Mouse (Mus musculus) midbrain, embryonic 14.5 days (tissue): ENCODE data around the gene Larp4. TPM values are rescaled to one million over a fixed set of nuclear protein-coding genes. Genes with fewer than 3 reads are reported as not detected.

Experiments used
- ATAC-seq: fragments of 200-750 bp; cut with Nextera tagmentation; 2 replicates; pipeline ENCODE4 v1.8.0; 2017; ENCODE audit warnings: moderate number of reproducible peaks, moderate library complexity; ENCODE audit not compliant: low FRiP score, low TSS enrichment
- DNase-seq: peaks from one replicate; pipeline ENCODE4 v3.0.0-alpha.2; 2015
- H3K27ac ChIP-seq: fragments of 300-500 bp; sonication (generic); replicated peaks from 2 replicates; pipeline ENCODE4 v1.5.1; 2014; ENCODE audit warnings: mild to moderate bottlenecking, low read depth, low read length, moderate library complexity
- H3K27me3 ChIP-seq: fragments of 300-500 bp; sonication (generic); 2 replicates; pipeline ENCODE4 v1.6.1; 2014; ENCODE audit warnings: low read length, control low read depth, mixed read lengths; ENCODE audit not compliant: control insufficient read depth, insufficient read depth
- H3K36me3 ChIP-seq: fragments of 300-500 bp; sonication (generic); 2 replicates; pipeline ENCODE4 v1.6.1; 2014; ENCODE audit warnings: low read length, control low read depth; ENCODE audit not compliant: control insufficient read depth, insufficient read depth
- H3K4me1 ChIP-seq: fragments of 300-500 bp; sonication (generic); 2 replicates; pipeline ENCODE4 v1.6.1; 2014; ENCODE audit warnings: mild to moderate bottlenecking, antibody characterized with exemption, low read length, control low read depth; ENCODE audit not compliant: control insufficient read depth, insufficient read depth
- H3K4me2 ChIP-seq: fragments of 300-500 bp; sonication (generic); 2 replicates; pipeline ENCODE4 v1.6.1; 2014; ENCODE audit warnings: mild to moderate bottlenecking, low read length, moderate library complexity
- H3K4me3 ChIP-seq: fragments of 300-500 bp; sonication (generic); replicated peaks from 2 replicates; pipeline ENCODE4 v1.5.1; 2014; ENCODE audit warnings: low read depth, low read length
- H3K9ac ChIP-seq: fragments of 300-500 bp; sonication (generic); replicated peaks from 2 replicates; pipeline ENCODE4 v1.6.1; 2014; ENCODE audit warnings: mild to moderate bottlenecking, low read length, moderate library complexity
- H3K9me3 ChIP-seq: fragments of 300-500 bp; sonication (generic); 2 replicates; pipeline ENCODE4 v1.6.1; 2016; ENCODE audit warnings: low read length, control low read depth, mixed read lengths; ENCODE audit not compliant: control insufficient read depth
- WGBS: fragments of 180-500 bp; shearing (Covaris S2); extraction: QIAGEN DNeasy Blood & Tissue Kit; methylation state at CpG from one replicate; pipeline ENCODE4 v1.1.7; 2014; 5-methylcytosine and 5-hydroxymethylcytosine counted together
- polyA plus RNA-seq: library from polyadenylated mRNA; unstranded; fragments of >200 nt; fragmentation: Nextera tagmentation; extraction: Ambion mirVana; gene quantifications from 2 replicates; pipeline ENCODE4 v1.2.1, GENCODE M21; 2014

Gene Larp4
- polyA plus RNA-seq, 1 experiment from 2014 or later = 28.6 TPM

DNA sequence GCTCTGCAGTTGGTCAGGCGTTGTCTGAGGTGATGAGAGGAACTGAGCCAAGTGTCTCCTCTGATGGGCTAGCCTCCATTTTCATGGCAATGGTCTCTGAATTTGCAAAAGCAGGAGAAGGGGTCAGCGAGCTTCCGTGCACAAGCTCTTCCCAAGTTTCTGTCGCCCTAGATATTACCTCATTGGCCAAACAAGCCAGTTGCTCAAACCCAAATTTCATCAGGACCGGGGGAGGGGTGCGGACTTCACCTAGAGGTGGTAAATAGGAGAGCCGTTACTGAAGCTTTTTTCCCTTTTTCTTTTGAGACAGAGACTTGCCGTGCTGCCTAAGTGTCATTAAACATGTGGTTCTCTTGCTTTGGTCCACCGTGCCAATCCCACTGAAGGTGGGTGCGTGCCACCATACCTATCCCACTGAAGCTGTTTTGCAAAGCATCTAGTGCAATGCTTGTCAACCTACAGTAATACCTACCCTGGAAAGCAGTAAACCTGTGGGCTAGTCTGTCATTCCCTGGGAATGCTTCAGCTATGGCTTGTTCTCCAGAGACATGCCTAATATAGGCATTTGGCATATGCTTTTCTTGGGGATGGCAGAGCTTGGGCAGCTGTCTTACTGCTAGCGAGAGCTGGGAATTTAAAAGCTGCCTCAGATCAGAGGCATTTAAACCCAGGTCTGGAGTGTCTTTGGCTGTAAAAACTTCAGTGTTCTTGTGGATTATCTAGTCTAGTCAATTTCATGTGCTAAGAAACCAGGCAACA, 55.4 kb downstream of the Larp4 start:
- ATAC-seq (no peak), DNase-seq (no peak)
- Histone ChIP-seq H3K27me3 (no peaks in the 10 kb centered on the region), H3K27ac (no peak overlapping the region), H3K4me2 (no peak overlapping the region), H3K4me1 (no peaks in the 10 kb centered on the region), H3K9ac (no peak overlapping the region), H3K4me3 (no peak overlapping the region), H3K9me3 (no peaks in the 10 kb centered on the region), H3K36me3 (no peaks in the 10 kb centered on the region)
- 84% methylated on average over 11 of the region's 11 CpGs for WGBS

DNA sequence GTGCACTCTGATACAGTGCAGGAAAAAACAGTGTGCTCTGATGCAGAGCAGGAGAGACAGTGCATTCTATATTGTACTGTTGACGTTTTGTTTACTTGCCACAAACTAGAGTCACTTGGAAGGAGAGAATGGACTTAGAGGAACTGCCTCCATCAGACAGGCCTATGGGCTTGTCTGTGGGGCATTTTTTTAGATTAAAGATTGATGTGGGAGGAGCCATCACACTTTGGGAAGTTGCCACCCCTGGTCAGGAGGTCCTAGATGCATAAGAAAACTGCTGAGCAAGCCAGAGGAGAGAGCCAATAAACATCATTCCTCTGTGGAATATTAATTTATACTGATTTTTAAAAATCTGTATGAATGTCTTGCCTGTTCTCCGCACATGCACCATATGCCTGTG, 58.3 kb downstream of the Larp4 start:
- WGBS = 82% methylated on average over 2 of the region's 2 CpGs
- no peak overlapping the region for H3K4me3 ChIP-seq

DNA sequence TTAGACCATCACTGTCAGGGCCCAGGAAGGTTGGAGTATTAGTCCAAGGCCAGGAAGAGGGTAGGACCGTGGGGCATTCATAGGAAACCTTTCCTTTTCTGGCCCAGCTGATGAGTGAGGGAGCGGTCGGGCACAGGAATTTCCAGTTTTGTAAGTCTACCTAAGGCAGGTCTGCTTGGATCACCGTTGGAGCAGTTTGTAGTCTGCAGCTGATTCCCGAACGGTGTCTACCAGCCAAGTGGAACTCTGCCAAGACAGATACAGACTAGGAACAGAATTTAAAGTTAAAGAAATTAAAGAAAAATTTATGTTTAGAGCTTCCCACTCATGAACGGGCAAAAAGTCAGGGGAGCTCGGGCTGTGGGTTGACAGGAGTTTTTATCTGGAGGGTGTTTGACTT, 59.6 kb downstream of the Larp4 start:
- 89% methylated on average over 8 of the region's 8 CpGs for WGBS
- no peak for ATAC-seq
- H3K27me3 ChIP-seq = no peaks in the 10 kb centered on the region
- no peak for DNase-seq
- no peaks in the 10 kb centered on the region for H3K36me3 ChIP-seq
- no peak overlapping the region for H3K27ac ChIP-seq
- no peak overlapping the region for H3K4me2 ChIP-seq
- H3K4me1 ChIP-seq = no peaks in the 10 kb centered on the region
- H3K9ac ChIP-seq = no peak overlapping the region
- H3K4me3 ChIP-seq = no peak overlapping the region
- H3K9me3 ChIP-seq = no peaks in the 10 kb centered on the region

More for the DNA sequence above, 58.3 kb downstream of the Larp4 start:
- no peak overlapping the region for H3K9ac ChIP-seq
- no peak for DNase-seq
- H3K4me1 ChIP-seq = no peaks in the 10 kb centered on the region
- no peak overlapping the region for H3K27ac ChIP-seq
- H3K9me3 ChIP-seq = no peaks in the 10 kb centered on the region
- H3K36me3 ChIP-seq = no peaks in the 10 kb centered on the region
- no peaks in the 10 kb centered on the region for H3K27me3 ChIP-seq
- no peak for ATAC-seq
- H3K4me2 ChIP-seq = no peak overlapping the region

DNA sequence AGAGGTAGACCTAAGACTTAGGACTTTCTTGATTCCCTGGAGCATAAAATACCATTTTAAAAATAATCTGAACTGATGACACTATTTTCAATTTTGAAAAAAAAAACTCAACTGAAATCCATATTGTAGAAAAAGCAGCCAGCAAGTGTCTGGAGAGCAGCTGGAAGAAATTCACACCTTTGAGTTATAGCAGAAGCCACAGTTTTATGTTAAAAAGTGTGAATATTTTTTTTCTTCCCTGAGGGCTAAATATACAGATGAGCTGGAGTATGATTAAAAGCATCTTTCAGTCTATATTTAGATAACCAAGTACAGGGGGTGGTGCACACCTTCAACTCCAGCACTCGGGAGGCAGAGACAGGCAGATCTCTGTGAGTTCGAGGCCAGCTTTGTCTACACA, 60.0 kb downstream of the Larp4 start:
- no peak overlapping the region for H3K9ac ChIP-seq
- 99% methylated on average over 2 of the region's 2 CpGs for WGBS
- DNase-seq (no peak), ATAC-seq (no peak)
- no peaks in the 10 kb centered on the region for H3K36me3 ChIP-seq
- H3K27me3 ChIP-seq = no peaks in the 10 kb centered on the region
- H3K4me2 ChIP-seq = no peak overlapping the region
- H3K4me3 ChIP-seq = no peak overlapping the region
- H3K9me3 ChIP-seq = no peaks in the 10 kb centered on the region
- no peak overlapping the region for H3K27ac ChIP-seq
- H3K4me1 ChIP-seq = no peaks in the 10 kb centered on the region

DNA sequence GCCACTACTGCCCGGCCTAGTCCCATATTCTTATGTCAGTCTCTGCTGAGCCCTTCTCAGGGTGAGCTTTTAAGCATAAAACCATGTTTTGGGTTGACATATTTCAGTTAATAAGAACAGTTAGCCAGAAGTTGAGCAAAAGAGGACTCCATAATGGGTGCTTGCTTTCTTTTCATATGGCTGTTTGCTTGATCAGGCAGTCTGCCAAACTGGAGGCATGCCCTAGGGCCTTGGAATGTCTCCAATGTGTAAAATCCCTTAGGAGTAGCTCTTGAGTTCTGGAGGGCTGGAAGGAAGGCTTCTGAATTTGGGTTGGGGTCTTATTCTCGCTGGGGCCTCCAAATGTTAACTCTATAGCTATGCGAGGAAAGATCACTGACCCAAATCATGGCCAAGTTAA, 62.7 kb downstream of the Larp4 start:
- ATAC-seq (no peak), DNase-seq (no peak)
- no peak overlapping the region for H3K4me2 ChIP-seq
- H3K9ac ChIP-seq = no peak overlapping the region
- no peak overlapping the region for H3K4me3 ChIP-seq
- WGBS = 90% methylated on average over 3 of the region's 3 CpGs
- H3K27ac ChIP-seq = no peak overlapping the region
- no peaks in the 10 kb centered on the region for H3K36me3 ChIP-seq
- no peaks in the 10 kb centered on the region for H3K9me3 ChIP-seq
- H3K27me3 ChIP-seq = no peaks in the 10 kb centered on the region
- no peaks in the 10 kb centered on the region for H3K4me1 ChIP-seq

DNA sequence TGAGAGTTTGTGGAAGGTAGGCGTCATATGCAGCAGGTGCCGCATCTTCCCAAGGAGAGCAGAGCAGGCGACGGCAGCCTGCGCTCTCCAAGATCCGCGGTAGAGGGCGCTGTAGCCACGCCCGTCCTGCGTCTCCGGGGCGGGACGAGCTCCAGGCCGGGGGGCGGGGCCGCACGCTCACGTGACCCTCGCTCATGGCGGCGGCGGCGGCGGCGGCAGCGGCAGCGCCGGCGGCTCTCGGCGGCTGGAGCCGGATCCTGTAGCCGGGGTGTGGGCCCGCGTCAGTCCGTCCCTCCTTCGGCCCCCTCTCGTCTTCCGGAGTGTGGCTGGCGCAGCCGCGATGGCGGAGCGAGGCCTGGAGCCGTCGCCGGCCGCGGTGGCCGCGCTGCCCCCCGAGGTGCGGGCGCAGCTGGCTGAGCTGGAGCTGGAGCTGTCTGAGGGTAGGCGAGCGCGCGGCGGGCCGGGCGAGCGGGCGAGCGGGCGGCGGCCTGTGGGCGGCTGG, 68.7 kb downstream of the Larp4 start, which contains the start of gene Dip2b:
Gene Dip2b, plus strand, starts transcription at position 195 of the 502 bp plus-strand sequence.
- ATAC-seq = peak; percentile 91
- H3K4me3 ChIP-seq = peak within 1 kb of the TSS; percentile 89
- WGBS = under 1% methylated on average over 68 of the region's 68 CpGs

DNA sequence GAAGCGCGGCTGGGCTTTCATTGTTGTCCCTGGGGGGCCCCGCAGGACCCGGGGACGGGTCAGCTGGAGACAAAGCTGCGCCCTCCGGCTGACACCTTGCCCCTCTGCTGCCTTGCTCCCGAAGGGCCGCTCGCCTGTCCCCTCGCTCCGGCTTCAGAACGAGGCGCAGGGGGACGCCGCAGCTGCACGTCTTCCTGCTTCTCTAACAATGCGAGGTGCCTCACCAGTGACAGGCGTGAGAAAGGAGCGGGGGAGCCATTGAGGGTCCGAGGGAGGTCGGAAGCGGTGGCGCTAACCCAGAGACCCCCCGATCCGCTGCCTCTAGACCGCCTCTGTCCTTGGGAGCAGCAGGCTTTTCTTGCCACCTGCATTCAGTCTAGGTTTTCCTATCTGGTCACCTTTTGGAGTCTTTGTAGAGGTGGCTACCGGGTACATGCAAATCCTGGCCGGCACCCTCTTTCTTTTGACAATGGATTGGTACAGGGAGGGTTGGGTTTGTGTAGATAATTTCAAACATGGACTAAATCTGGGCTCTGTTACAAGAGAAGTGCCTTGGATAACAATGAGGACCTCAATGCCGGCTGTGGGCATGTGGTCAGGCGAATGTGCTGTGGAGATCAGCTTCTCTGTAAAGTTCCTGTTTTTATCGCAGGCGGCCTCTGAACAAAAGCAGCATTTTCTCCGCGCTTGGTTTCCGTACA, 69.3 kb downstream of the Larp4 start:
- H3K36me3 ChIP-seq = no peaks in the 10 kb centered on the region
- H3K27me3 ChIP-seq = no peaks in the 10 kb centered on the region
- peak overlapping the region; percentile 56 for H3K4me2 ChIP-seq
- ATAC-seq = peak; percentile 9
- WGBS = under 1% methylated on average over 36 of the region's 36 CpGs
- H3K4me1 ChIP-seq = peaks cover 24% of the 10 kb centered on the region
- peak overlapping the region; percentile 98 for H3K9ac ChIP-seq
- no peaks in the 10 kb centered on the region for H3K9me3 ChIP-seq
- H3K27ac ChIP-seq = peak overlapping the region; percentile 99
- DNase-seq = peak; percentile 81
- peak overlapping the region; percentile 89 for H3K4me3 ChIP-seq

More for the DNA sequence above, 68.7 kb downstream of the Larp4 start, which contains the start of gene Dip2b:
- H3K27ac ChIP-seq = peak within 1 kb of the TSS; percentile 99
- H3K9ac ChIP-seq = peak within 1 kb of the TSS; percentile 98
- no peaks in the 10 kb centered on the region for H3K27me3 ChIP-seq
- H3K36me3 ChIP-seq = no peaks in the 10 kb centered on the region
- no peaks in the 10 kb centered on the region for H3K9me3 ChIP-seq
- peaks cover 24% of the 10 kb centered on the region for H3K4me1 ChIP-seq
- peak; percentile 99 for DNase-seq
- peak within 1 kb of the TSS; percentile 56 for H3K4me2 ChIP-seq

DNA sequence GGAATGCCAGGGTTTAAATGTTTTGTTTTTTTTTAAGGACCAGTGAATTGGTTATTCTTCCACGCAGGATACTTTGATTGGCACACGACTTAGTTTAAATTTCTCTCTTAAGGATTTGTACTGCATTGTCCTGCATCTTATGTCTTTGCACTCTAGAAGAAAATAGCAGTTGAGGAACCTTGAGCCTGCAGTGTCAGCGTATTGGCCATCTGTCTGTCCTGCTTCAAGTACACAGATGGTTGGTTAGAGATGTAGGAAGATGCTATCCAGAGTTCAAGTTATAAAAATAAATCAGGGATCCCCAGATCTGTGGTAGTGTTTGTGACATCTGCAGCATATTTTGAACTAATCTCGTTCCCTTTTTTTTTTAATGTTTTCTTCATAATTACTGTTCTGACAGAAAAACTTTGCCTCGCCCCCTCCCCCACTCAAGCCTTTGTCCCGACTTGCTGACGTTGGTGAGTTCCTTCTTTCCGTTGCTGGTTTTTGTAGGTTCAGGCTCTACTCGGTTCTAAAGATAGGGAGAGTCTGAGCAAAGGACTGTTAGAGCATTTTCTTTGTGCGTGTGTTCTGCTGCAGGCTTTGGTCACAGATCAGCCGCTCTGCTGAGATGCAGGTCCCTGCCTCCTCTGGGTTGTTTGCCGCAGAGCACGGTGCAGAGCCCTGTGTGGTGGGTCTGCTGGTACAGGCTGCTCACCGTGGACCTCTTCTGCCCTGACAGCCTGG, 70.8 kb downstream of the Larp4 start:
- Histone ChIP-seq H3K4me3 (peak overlapping the region; percentile 89), H3K9ac (peak overlapping the region; percentile 53), H3K27me3 (no peaks in the 10 kb centered on the region), H3K4me1 (peaks cover 29% of the 10 kb centered on the region), H3K4me2 (peak overlapping the region; percentile 56), H3K27ac (peak overlapping the region; percentile 58), H3K9me3 (no peaks in the 10 kb centered on the region), H3K36me3 (no peaks in the 10 kb centered on the region)
- ATAC-seq (no peak), DNase-seq (peak; percentile 46)
- 19% methylated on average over 14 of the region's 14 CpGs for WGBS
